Mouse (Mus musculus) midbrain, embryonic 12.5 days (tissue): ENCODE data around the gene Traip. TPM values are rescaled to one million over a fixed set of nuclear protein-coding genes. Genes with fewer than 3 reads are reported as not detected.

Source experiments
- ATAC-seq: fragments of 200-750 bp; cut with Nextera tagmentation; 2 replicates; pipeline ENCODE4 v1.8.0; 2017; ENCODE audit warnings: low read depth, moderate TSS enrichment, moderate library complexity; ENCODE audit not compliant: low FRiP score
- H3K27ac ChIP-seq: fragments of 300-500 bp; sonication (generic); replicated peaks from 2 replicates; pipeline ENCODE4 v1.5.1; 2016; ENCODE audit warnings: mild to moderate bottlenecking
- H3K27me3 ChIP-seq: fragments of 300-500 bp; sonication (generic); 2 replicates; pipeline ENCODE4 v1.6.1; 2016; ENCODE audit warnings: mild to moderate bottlenecking
- H3K36me3 ChIP-seq: fragments of 300-500 bp; sonication (generic); 2 replicates; pipeline ENCODE4 v1.6.1; 2016
- H3K4me1 ChIP-seq: fragments of 300-500 bp; sonication (generic); 2 replicates; pipeline ENCODE4 v1.6.1; 2016
- H3K4me2 ChIP-seq: fragments of 300-500 bp; sonication (generic); replicated peaks from 2 replicates; pipeline ENCODE4 v1.6.1; 2016; ENCODE audit warnings: mild to moderate bottlenecking, moderate library complexity
- H3K4me3 ChIP-seq: fragments of 300-500 bp; sonication (generic); 2 replicates; pipeline ENCODE4 v1.5.1; 2016; ENCODE audit warnings: mild to moderate bottlenecking
- H3K9ac ChIP-seq: fragments of 300-500 bp; sonication (generic); replicated peaks from 2 replicates; pipeline ENCODE4 v1.6.1; 2016; ENCODE audit warnings: mild to moderate bottlenecking, moderate library complexity
- H3K9me3 ChIP-seq: fragments of 300-500 bp; sonication (generic); 2 replicates; pipeline ENCODE4 v1.6.1; 2016; ENCODE audit warnings: mild to moderate bottlenecking
- WGBS: fragments of 180-500 bp; shearing (Covaris S2); methylation state at CpG from one replicate; pipeline ENCODE4 v1.1.7; 2016; 5-methylcytosine and 5-hydroxymethylcytosine counted together
- polyA plus RNA-seq: library from polyadenylated mRNA; unstranded; fragments of >200 nt; fragmentation: Nextera tagmentation; extraction: Ambion mirVana; gene quantifications from 2 replicates; pipeline ENCODE4 v1.2.1, GENCODE M21; 2016

Traip gene
- polyA plus RNA-seq = 22.7 and 23.3 TPM in 2 replicates

- peaks cover 6% of the 10 kb centered on the region; the same call in 1 of the 2 replicates for H3K36me3 ChIP-seq
- peak within 1 kb of the TSS; percentile 64 for H3K9ac ChIP-seq
- H3K4me3 ChIP-seq = peak within 1 kb of the TSS; percentile 70
- H3K9me3 ChIP-seq = no peaks in the 10 kb centered on the region
- 92% methylated on average over 10 of the region's 10 CpGs for WGBS
- peak within 1 kb of the TSS; percentile 88 for H3K4me2 ChIP-seq
- peak within 1 kb of the TSS; percentile 86 for H3K27ac ChIP-seq
- H3K27me3 ChIP-seq = no peaks in the 10 kb centered on the region
- no peak for ATAC-seq
- peaks cover 15% of the 10 kb centered on the region for H3K4me1 ChIP-seq
Observed at GRCm38 (mm10) chr9:107949922-107950235, at the start of gene Traip. TSS of gene Traip (plus strand) at chr9:107950136.

GRCm38 (mm10) chr9:107900840-107901626, 48.9 kb upstream of the Traip start:
- no peaks in the 10 kb centered on the region for H3K9me3 ChIP-seq
- peaks cover 47% of the 10 kb centered on the region for H3K27me3 ChIP-seq
- no peak overlapping the region for H3K27ac ChIP-seq
- peak; percentile 44; the same call in 1 of the 2 replicates for ATAC-seq
- peaks cover 12% of the 10 kb centered on the region; the same call in 1 of the 2 replicates for H3K36me3 ChIP-seq
- peak overlapping the region; percentile 59 for H3K4me2 ChIP-seq
- peaks cover 16% of the 10 kb centered on the region for H3K4me1 ChIP-seq
- peak overlapping the region; percentile 45 for H3K9ac ChIP-seq
- H3K4me3 ChIP-seq = peak overlapping the region; percentile 32
- 3% methylated on average over 44 of the region's 44 CpGs for WGBS

GRCm38 (mm10) chr9:107901627-107901914, 48.4 kb upstream of the Traip start:
- peak; percentile 45; the same call in 1 of the 2 replicates for ATAC-seq
- H3K4me2 ChIP-seq = peak overlapping the region; percentile 59
- H3K27me3 ChIP-seq = peaks cover 52% of the 10 kb centered on the region
- no peaks in the 10 kb centered on the region for H3K9me3 ChIP-seq
- 4% methylated on average over 17 of the region's 17 CpGs for WGBS
- no peak overlapping the region for H3K9ac ChIP-seq
- peaks cover 12% of the 10 kb centered on the region; the same call in 1 of the 2 replicates for H3K36me3 ChIP-seq
- H3K4me3 ChIP-seq = peak overlapping the region; percentile 32
- no peak overlapping the region for H3K27ac ChIP-seq
- H3K4me1 ChIP-seq = peaks cover 18% of the 10 kb centered on the region

GRCm38 (mm10) chr9:107904726-107905125, 45.2 kb upstream of the Traip start:
- H3K36me3 ChIP-seq = 0 out of 2 replicates have a peak, but pooled peaks cover 7% of the 10 kb centered on the region
- peak; percentile 57 for ATAC-seq

GRCm38 (mm10) chr9:107906252-107906966, 43.5 kb upstream of the Traip start, which contains the start of gene Mst1r:
TSS of gene Mst1r (plus strand) at chr9:107906873.
- Histone ChIP-seq H3K27ac (no peak within 1 kb of the TSS), H3K9ac (peak within 1 kb of the TSS; percentile 55), H3K4me1 (peaks cover 19% of the 10 kb centered on the region), H3K36me3 (no peaks in the 10 kb centered on the region), H3K4me2 (peak within 1 kb of the TSS; percentile 57), H3K27me3 (peaks cover 50% of the 10 kb centered on the region), H3K4me3 (peak within 1 kb of the TSS; percentile 32), H3K9me3 (no peaks in the 10 kb centered on the region)
- 21% methylated on average over 19 of the region's 19 CpGs for WGBS
- peak; percentile 24; the same call in 1 of the 2 replicates for ATAC-seq

More at GRCm38 (mm10) chr9:107904726-107905125, 45.2 kb upstream of the Traip start:
- Histone ChIP-seq H3K4me1 (peaks cover 31% of the 10 kb centered on the region), H3K4me2 (no peak overlapping the region), H3K9me3 (no peaks in the 10 kb centered on the region), H3K27me3 (peaks cover 67% of the 10 kb centered on the region), H3K27ac (no peak overlapping the region), H3K9ac (no peak overlapping the region), H3K4me3 (no peak overlapping the region)
- WGBS = 7% methylated on average over 4 of the region's 4 CpGs

- H3K9ac ChIP-seq = peak overlapping the region; percentile 55
- no peaks in the 10 kb centered on the region for H3K9me3 ChIP-seq
- peak overlapping the region; percentile 57 for H3K4me2 ChIP-seq
- WGBS = 45% methylated on average over 31 of the region's 31 CpGs
- H3K36me3 ChIP-seq = no peaks in the 10 kb centered on the region
- H3K27ac ChIP-seq = no peak overlapping the region
- no peak for ATAC-seq
- peaks cover 15% of the 10 kb centered on the region for H3K4me1 ChIP-seq
- H3K27me3 ChIP-seq = peaks cover 45% of the 10 kb centered on the region
- peak overlapping the region; percentile 32 for H3K4me3 ChIP-seq
Observed at GRCm38 (mm10) chr9:107906967-107907800, 42.8 kb upstream of the Traip start.

GRCm38 (mm10) chr9:107907801-107908120, 42.2 kb upstream of the Traip start:
- Histone ChIP-seq H3K9me3 (no peaks in the 10 kb centered on the region), H3K4me1 (peaks cover 15% of the 10 kb centered on the region), H3K27me3 (peaks cover 39% of the 10 kb centered on the region), H3K9ac (no peak overlapping the region), H3K4me3 (no peak overlapping the region), H3K4me2 (no peak overlapping the region), H3K27ac (no peak overlapping the region), H3K36me3 (no peaks in the 10 kb centered on the region)
- no peak for ATAC-seq
- 76% methylated on average over 14 of the region's 14 CpGs for WGBS

GRCm38 (mm10) chr9:107908410-107909158, 41.4 kb upstream of the Traip start:
- no peaks in the 10 kb centered on the region for H3K9me3 ChIP-seq
- 36% methylated on average over 18 of the region's 18 CpGs for WGBS
- no peak overlapping the region for H3K9ac ChIP-seq
- H3K4me2 ChIP-seq = no peak overlapping the region
- ATAC-seq = no peak
- H3K36me3 ChIP-seq = no peaks in the 10 kb centered on the region
- no peak overlapping the region for H3K27ac ChIP-seq
- peaks cover 15% of the 10 kb centered on the region for H3K4me1 ChIP-seq
- no peak overlapping the region for H3K4me3 ChIP-seq
- H3K27me3 ChIP-seq = peaks cover 37% of the 10 kb centered on the region

- H3K27me3 ChIP-seq = peaks cover 32% of the 10 kb centered on the region
- whole genome bisulfite sequencing = 87% methylated on average over 15 of the region's 15 CpGs
- no peak overlapping the region for H3K9ac ChIP-seq
- H3K4me2 ChIP-seq = no peak overlapping the region
- H3K27ac ChIP-seq = no peak overlapping the region
- peaks cover 15% of the 10 kb centered on the region for H3K4me1 ChIP-seq
- H3K36me3 ChIP-seq = no peaks in the 10 kb centered on the region
- no peak overlapping the region for H3K4me3 ChIP-seq
- H3K9me3 ChIP-seq = no peaks in the 10 kb centered on the region
- ATAC-seq = no peak
Observed at GRCm38 (mm10) chr9:107910025-107910769, 39.7 kb upstream of the Traip start.

- ATAC-seq = no peak
- 87% methylated on average over 16 of the region's 16 CpGs for WGBS
- Histone ChIP-seq H3K9me3 (no peaks in the 10 kb centered on the region), H3K4me3 (no peak overlapping the region), H3K4me1 (peaks cover 8% of the 10 kb centered on the region; the same call in 1 of the 2 replicates), H3K4me2 (no peak overlapping the region), H3K36me3 (no peaks in the 10 kb centered on the region), H3K27me3 (peaks cover 11% of the 10 kb centered on the region; the same call in 1 of the 2 replicates), H3K27ac (no peak overlapping the region), H3K9ac (no peak overlapping the region)
Observed at GRCm38 (mm10) chr9:107914764-107915420, 35.0 kb upstream of the Traip start.
